Mouse (Mus musculus): ENCODE measurements around the gene Fabp3. TPM values are rescaled to one million over a fixed set of nuclear protein-coding genes. Genes with fewer than 3 reads are reported as not detected.

Fabp3 gene
- total RNA-seq, 1 experiment from 2014 or later: not detected

DNA sequence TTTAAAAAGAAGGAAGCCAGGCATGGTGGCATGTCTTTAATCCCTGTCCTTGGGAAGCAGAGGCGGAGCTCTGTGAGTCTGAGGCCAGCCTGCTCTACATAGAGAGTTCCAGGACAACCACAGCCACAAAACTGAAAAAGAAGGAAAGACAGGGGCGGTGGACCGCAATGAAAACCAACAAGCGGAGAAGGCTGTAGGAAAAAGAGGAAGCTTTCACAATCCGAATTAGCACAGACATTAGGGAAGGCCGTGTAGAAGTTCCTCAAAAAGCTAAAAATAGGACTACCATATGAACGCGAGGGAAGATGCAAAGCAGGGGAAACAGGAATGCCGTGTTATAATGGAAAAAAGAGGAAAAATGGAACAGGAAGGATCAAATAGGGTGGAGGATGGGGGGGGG, 24.6 kb upstream of the Fabp3 start:
- ATAC-seq (replicated peaks in 1 of 2; ENCODE audit: insufficient read depth in 1 of 2, low FRiP score in 2 of 2, low TSS enrichment in 1 of 2, low read depth in 1 of 2, poor library complexity in 2 of 2, severe bottlenecking in 2 of 2): peak; percentile 27 to 63; a peak in 3 of 4 replicates

DNA sequence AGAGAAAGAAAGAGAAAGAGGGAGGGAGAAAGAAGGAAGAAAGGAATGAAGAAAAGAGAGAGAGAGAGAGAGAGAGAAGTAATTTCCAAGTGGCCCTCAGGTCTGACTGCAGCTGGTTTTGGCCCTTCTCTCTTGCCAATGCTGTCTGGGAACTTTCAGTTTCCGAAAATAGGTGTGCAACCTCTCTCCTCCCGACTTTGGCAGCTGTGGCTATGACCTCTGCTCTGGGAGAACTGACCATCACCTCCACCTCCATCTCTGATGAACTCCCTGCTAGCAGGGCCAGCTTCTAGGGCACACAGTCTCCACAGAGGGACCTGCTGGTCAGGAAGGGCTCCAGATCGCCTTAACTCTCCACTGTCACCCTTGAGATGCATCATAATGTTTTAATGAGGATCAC, 21.9 kb upstream of the Fabp3 start:
- ATAC-seq (replicated peaks in 1 of 2; ENCODE audit: insufficient read depth in 1 of 2, low FRiP score in 2 of 2, low TSS enrichment in 1 of 2, low read depth in 1 of 2, poor library complexity in 2 of 2, severe bottlenecking in 2 of 2): no peak

DNA sequence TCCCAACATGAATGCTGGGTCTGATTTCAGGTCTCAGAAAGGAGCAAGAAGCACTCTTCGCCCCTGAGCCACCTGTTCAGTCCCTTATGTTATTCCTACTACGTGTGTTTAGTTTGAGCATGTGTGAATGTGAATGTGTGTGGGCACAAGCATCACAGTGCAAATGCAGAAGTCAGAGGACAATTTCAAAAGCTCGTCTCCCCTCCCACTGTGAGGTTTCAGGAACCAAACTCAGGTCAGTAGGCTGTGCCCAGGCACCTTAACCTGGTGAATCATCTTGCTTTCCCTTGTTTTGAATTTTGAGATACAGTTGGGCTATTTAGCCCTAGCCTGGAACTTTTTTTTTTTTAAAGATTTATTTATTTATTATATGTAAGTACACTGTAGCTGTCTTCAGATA, 18.6 kb upstream of the Fabp3 start:
- ATAC-seq (replicated peaks in 1 of 2; ENCODE audit: insufficient read depth in 1 of 2, low FRiP score in 2 of 2, low TSS enrichment in 1 of 2, low read depth in 1 of 2, poor library complexity in 2 of 2, severe bottlenecking in 2 of 2): no peak

DNA sequence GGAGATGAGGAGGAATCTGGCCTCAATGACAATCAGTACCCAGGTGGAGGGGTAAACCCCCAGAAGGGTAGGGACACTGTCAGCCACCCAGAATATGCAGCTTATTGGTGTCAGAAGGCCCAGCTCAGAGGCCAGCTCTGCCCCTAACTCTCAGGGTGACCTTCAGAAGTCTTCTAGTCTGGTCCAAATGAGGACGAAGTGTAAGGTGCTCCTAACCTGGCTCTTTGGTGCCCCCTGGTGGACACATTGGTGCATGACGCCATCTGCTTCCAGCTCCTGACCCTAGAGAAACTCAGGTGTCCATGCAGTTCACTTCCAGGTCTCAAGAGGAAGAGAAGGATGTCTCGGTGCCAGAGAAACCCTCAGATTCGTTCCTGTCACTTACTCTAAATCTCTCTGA, 16.1 kb upstream of the Fabp3 start:
- peak; percentile 74 to 78; a peak in 3 of 4 replicates for ATAC-seq (replicated peaks in 1 of 2; ENCODE audit: insufficient read depth in 1 of 2, low FRiP score in 2 of 2, low TSS enrichment in 1 of 2, low read depth in 1 of 2, poor library complexity in 2 of 2, severe bottlenecking in 2 of 2)

DNA sequence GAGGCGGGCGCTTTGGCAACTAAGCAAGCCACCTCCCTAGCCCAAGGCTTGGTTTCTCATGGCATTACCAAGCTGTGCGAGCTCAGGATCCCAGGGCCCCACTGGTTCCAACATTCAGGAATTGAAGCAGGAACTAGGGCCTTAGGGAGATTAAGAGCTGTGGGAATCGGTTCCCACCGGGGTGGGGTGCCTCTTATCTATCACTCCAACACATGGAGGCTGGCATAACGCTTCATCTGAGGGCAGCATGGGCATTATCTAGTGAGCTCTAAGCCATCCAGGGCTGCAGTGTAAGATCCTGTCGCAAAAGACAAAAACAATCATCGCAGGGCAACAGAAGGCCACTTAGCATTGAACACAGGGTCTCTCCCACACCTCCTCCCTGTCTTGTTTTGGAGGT, 13.9 kb upstream of the Fabp3 start:
- ATAC-seq (replicated peaks in 1 of 2; ENCODE audit: insufficient read depth in 1 of 2, low FRiP score in 2 of 2, low TSS enrichment in 1 of 2, low read depth in 1 of 2, poor library complexity in 2 of 2, severe bottlenecking in 2 of 2): no peak

DNA sequence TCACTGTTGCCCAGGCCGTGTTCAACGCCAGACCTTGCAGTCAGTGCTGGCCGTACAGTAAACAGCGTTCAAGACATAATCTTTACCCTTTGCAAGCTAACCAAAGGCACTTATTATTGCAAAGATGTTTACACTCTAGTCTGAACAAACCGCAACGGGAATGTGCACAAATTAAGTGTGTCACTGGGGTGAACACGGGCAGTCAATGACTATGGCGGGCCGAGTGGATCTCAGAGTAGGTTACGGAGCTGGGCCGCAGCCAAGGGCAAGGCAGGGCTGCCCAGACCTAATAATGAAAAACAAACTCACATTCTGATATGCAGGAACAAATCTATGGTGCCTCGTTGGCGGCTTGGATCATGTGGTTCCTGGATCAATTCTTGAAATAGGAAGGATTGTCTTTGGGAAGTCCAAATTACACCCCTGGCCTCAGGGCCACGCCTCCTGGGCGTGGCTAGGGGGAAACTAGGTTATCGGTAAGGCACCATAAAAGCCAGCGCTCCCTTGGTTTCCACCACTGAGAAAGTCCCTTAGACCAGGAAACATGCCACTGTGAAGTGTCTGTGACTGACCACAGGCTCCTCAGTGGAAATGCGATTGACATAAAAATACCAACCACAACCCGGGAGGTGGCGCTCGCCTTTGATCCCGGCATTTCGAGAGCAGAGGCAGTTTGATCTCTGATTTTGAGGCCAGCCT, 13.2 kb upstream of the Fabp3 start:
- no peak; a peak in 1 of 4 replicates for ATAC-seq (replicated peaks in 1 of 2; ENCODE audit: insufficient read depth in 1 of 2, low FRiP score in 2 of 2, low TSS enrichment in 1 of 2, low read depth in 1 of 2, poor library complexity in 2 of 2, severe bottlenecking in 2 of 2)

DNA sequence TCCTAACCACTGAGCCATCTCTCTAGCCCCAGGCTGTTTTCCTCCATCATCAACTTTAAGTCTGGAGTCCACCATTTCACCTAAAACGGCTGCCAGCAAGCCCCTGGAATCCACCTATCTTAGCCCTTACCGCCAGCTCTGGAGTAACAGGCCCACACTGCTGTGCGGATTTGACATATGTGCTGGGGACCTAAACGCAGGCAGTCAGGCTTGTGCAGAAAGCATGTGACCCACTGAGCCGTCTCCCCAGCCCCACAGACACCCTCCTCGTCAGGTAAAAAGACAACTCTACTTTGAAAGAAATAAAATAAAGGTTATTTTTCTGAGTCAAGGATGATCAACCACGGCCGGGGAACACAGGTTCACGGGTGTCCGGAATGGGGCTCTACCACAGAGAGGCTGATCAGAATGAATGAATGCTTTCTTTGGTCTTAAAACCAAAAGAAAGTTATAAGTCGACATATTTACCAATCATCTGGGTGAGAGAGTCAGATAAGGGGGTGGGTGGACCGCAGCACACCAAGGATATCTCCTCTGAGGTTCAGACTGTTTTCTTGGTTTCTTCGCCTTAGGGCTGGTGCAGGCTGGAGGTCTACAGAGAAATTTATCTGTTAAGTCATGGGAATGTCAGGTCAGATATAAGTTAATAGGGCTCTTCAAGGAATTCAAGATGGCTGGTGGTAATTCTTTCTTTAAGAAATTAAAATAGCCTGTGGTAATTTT, 12.0 kb upstream of the Fabp3 start:
- no peak for ATAC-seq (replicated peaks in 1 of 2; ENCODE audit: insufficient read depth in 1 of 2, low FRiP score in 2 of 2, low TSS enrichment in 1 of 2, low read depth in 1 of 2, poor library complexity in 2 of 2, severe bottlenecking in 2 of 2)

DNA sequence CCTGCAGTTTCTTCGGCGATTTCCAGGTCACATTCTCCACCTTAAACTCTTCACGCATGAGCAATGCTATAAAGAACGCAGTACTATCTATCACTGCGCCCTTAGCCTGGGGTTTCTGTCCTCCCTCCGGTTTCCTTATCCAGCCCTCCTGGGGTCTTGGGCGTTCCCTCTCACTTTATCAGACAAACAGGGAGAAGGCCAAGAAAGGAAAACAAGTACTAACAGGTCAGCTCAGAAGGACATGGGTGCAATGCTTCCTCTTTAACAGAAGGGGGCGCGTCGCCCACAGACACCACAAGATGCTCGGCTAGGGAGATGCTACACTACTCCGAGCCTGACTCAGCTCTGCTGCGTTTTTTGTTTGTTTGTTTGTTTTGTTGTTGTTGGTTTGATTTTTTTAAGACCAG, 11.3 kb upstream of the Fabp3 start:
- ATAC-seq (replicated peaks in 1 of 2; ENCODE audit: insufficient read depth in 1 of 2, low FRiP score in 2 of 2, low TSS enrichment in 1 of 2, low read depth in 1 of 2, poor library complexity in 2 of 2, severe bottlenecking in 2 of 2): peak; percentile 40 to 52; a peak in 1 of 4 replicates

DNA sequence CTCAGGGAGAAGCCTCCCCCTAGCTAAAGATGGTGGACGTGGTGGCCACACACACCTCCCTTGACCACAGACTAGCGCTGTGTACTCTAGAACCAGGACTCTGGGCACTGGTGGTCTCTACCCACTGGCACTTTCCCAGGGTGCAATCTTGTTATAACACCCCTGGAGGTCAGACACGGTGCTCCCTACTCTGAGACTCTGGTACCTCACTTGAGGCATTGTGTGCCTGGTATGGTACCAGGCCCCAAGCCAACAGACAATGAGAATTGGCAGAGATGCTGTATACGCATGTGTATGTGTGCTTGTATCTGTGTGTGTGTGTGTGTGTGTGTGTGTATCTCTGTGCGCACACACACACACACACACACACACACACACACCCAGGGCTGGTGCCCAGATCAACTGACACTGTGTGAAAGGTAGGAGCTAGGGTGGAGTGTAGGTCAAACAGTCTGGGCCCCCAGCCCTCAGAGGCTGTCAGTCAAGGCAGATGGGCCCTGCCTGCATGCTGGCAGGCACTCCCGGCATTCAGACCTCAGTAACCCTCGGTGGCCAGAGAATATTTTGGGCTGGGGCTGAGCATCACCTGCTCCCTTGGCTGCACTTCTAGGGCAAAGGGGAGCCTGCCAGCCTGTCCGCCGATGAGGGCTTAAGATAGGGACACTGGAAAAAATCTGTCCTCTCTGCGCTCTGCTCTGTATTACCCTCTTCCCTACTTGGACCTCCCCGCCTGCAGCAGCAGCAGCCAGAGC, 9.3 kb upstream of the Fabp3 start:
- ATAC-seq (replicated peaks in 1 of 2; ENCODE audit: insufficient read depth in 1 of 2, low FRiP score in 2 of 2, low TSS enrichment in 1 of 2, low read depth in 1 of 2, poor library complexity in 2 of 2, severe bottlenecking in 2 of 2): no peak

DNA sequence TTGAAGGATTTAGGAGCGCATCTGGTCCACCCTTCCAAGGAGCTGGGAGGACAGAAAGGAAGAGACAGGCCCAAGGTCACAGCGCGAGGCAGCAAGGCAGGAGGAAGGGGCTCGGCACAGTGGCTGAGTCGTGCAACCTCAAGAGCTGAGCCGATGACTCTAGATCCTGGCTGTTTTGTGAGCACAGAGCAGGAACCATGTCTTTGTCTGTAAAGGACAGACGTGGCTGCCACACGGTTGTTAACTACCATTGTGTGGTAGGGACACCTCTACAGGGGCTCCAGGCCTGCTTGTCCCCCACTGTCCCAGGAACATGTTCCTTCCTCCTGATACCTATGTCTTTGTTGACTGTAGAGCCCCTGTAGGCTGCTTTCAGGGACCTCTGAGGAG, 8.8 kb upstream of the Fabp3 start:
- ATAC-seq (replicated peaks in 1 of 2; ENCODE audit: insufficient read depth in 1 of 2, low FRiP score in 2 of 2, low TSS enrichment in 1 of 2, low read depth in 1 of 2, poor library complexity in 2 of 2, severe bottlenecking in 2 of 2): no peak

DNA sequence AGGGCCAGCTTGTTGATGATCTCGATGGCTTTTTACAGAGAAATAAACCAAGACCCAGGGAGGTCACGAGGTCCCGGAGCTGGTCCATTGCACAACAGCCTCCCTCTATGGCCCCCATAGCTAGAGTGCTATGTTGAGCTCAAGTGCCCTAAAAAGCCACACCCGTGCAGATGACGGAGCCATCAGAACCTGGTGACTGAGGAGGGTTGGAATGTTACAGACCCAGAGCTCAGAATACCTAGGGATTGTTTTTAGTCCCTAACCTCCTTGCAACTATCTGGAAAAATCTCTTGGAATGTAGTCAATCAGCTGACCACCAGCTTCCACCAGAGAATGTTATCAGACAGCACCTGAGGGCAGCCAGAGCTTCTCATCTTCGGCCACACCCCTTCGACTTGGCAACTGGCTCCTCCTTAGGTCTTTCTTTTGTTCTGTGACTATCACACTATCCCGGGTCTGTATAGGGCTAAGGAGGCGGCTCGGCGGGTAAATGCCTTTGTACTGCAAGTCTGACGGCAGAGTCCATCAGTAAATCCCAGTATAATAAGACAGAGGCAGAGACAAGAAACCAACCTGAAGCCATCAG, 6.0 kb upstream of the Fabp3 start:
- no peak for ATAC-seq (replicated peaks in 1 of 2; ENCODE audit: insufficient read depth in 1 of 2, low FRiP score in 2 of 2, low TSS enrichment in 1 of 2, low read depth in 1 of 2, poor library complexity in 2 of 2, severe bottlenecking in 2 of 2)

DNA sequence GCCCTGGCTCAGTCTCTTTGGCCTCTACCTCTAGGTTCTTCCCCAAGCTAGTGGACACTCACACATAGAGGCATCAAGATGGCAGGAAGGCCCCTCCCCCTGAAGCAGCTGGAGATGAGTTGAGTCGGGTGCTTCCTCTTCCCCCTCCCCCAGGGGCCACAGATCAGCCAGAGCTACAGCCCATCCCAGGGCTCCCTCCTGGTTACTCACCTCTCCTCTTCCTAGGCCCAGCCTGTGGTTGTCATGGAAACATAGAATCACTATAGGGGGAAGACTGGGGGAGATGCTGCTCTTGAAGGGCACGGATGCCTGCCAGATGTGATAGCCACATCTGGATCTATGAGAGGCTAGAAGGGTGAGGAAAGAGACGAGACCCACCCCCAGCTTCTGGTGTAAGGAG, 3.6 kb upstream of the Fabp3 start:
- no peak for ATAC-seq (replicated peaks in 1 of 2; ENCODE audit: insufficient read depth in 1 of 2, low FRiP score in 2 of 2, low TSS enrichment in 1 of 2, low read depth in 1 of 2, poor library complexity in 2 of 2, severe bottlenecking in 2 of 2)

DNA sequence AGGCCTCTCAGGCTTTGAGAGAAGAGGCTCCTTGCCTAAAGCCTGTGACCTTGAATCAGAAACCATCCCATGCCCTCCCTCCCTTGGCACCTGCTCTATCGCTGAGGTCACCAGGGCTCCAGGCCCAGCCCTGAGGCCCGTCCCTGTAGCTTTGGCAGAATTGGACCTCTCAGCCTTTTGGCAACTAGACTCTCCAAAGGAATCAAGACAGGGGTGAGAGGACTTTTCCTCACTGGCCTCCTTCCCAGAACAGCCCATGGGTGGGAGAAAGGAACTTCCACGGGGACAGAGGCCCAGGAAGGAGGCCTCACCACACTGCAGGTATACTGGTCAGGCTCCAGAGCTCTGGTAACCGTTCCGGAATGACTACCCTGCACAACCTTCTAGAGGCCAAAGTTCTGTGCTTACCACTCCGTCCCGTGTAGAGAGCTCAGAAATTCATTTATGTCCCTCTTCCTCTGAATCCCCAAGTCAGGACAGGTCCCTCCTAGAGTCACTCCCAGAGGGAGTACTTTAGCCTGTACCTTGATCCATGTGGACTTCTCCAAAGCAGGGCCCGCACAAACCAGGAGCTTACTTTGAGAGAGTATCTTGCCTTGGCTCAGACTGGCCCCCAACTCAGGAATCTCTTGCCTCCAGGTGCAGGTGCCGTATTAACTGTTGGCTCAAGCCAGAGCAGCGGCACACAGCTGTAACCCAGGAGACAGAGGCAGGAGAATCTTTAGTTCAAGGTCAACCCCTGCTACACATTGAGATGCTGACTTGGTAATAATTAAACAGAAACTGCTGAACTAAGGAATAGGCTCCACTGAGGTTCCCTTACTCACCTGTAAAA, 1.4 kb upstream of the Fabp3 start:
- ATAC-seq (replicated peaks in 1 of 2; ENCODE audit: insufficient read depth in 1 of 2, low FRiP score in 2 of 2, low TSS enrichment in 1 of 2, low read depth in 1 of 2, poor library complexity in 2 of 2, severe bottlenecking in 2 of 2): no peak

DNA sequence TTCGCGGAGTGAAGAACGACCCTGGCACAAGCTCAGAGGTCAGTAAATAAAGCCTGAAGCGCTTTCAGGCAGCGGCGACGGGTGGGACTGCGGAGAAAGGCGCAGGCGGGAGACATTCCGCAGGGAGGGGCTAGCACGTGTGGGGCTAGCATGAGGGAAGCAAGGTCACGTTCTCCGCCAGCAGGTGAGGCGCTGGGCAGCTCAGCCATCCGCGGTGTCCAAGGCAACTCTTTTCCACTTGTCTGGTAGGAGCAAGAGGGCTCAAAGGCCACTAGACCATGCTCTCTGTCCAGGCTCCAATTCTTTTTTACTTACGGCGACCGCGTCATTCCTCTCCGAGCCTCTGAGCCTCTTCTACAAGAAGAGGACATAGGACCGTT, 554 bp upstream of the Fabp3 start:
- ATAC-seq (replicated peaks in 1 of 2; ENCODE audit: insufficient read depth in 1 of 2, low FRiP score in 2 of 2, low TSS enrichment in 1 of 2, low read depth in 1 of 2, poor library complexity in 2 of 2, severe bottlenecking in 2 of 2): peak; percentile 59 to 60; a peak in 3 of 4 replicates

DNA sequence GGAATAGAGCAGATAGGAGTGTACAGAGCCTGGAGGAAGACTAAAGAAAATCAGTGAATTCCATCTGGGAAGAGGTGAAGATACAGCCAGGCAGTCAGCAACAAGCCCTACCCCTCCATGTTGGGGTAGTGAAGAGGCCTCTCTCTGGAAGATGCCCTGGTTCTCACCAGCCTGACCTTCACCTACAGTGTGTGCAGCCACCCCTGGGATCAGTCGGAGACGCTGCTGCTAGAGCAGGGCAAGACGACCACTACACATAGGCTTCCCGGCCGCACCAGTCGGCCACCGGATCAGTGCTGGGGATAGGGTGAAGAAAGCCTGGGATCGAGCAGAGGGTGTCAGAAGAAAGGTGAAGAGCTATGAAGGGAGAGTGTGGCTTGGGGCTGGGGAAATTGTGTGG, 859 bp downstream of the Fabp3 start:
- no peak for ATAC-seq (replicated peaks in 1 of 2; ENCODE audit: insufficient read depth in 1 of 2, low FRiP score in 2 of 2, low TSS enrichment in 1 of 2, low read depth in 1 of 2, poor library complexity in 2 of 2, severe bottlenecking in 2 of 2)

DNA sequence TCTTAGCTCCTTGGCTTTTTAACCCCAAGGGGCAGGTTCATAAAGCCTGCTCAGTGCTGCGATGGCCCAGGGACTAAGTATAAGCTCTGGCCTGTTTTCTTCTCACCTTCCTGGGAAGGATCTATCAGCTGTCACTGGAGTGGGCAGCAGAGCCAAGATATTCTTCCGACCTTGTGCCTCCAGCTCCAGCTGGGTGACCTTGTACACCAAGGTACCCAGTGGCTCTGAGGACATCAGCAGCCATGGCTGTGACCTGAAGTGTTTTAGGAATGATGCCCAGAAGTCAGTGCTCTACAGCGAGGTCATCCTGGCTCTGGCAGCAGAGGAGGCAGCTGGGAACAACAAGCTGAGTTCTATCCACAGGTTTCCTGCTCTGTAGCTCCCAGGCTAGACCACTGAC, 4.1 kb downstream of the Fabp3 start:
- ATAC-seq (replicated peaks in 1 of 2; ENCODE audit: insufficient read depth in 1 of 2, low FRiP score in 2 of 2, low TSS enrichment in 1 of 2, low read depth in 1 of 2, poor library complexity in 2 of 2, severe bottlenecking in 2 of 2): no peak

DNA sequence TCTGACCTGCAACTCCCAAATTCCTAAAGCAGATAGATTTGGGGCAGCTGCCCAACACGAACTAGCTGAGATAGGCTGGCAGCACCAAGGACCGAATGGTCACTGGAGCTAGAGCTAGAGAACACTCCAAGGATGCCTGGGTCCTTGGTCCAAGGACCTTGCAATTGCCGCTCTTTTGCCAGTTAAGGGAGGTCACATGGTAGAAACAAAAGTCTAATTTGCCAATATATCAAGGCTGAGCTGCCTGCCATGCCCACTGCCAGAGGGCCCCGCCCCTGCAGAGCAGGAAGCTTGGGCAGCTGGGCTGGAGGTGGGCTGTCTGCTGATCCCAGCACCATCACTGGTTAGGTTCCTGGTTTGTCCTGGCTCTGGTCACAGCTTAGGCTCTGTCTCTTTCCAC, 5.2 kb downstream of the Fabp3 start:
- no peak for ATAC-seq (replicated peaks in 1 of 2; ENCODE audit: insufficient read depth in 1 of 2, low FRiP score in 2 of 2, low TSS enrichment in 1 of 2, low read depth in 1 of 2, poor library complexity in 2 of 2, severe bottlenecking in 2 of 2)

Data from hematopoietic stem cell, adult 5-6 weeks (primary cell).